Mouse (Mus musculus) limb, embryonic 13.5 days (tissue): ENCODE results near the gene Olfr1415. TPM values are rescaled to one million over a fixed set of nuclear protein-coding genes. Genes with fewer than 3 reads are reported as not detected.
"Not testable (repeated sequence)": the region's sequence is repeated elsewhere in the genome, so short reads cannot be mapped to it uniquely, and the experiment has no call there.

ENCODE experiments used
- ATAC-seq: fragments of 200-750 bp; cut with Nextera tagmentation; 2 replicates; pipeline ENCODE4 v1.8.0; 2017; ENCODE audit warnings: low read depth, moderate number of reproducible peaks, moderate TSS enrichment; ENCODE audit not compliant: low FRiP score
- H3K27ac ChIP-seq: fragments of 300-500 bp; sonication (generic); 2 replicates; pipeline ENCODE4 v1.5.1; 2015; ENCODE audit warnings: inconsistent platforms, mild to moderate bottlenecking, moderate library complexity
- H3K27me3 ChIP-seq: fragments of 300-500 bp; sonication (generic); 2 replicates; pipeline ENCODE4 v1.6.1; 2015; ENCODE audit warnings: mild to moderate bottlenecking, inconsistent platforms
- H3K36me3 ChIP-seq: fragments of 300-500 bp; sonication (generic); 2 replicates; pipeline ENCODE4 v1.6.1; 2015; ENCODE audit warnings: inconsistent platforms, mild to moderate bottlenecking, moderate library complexity
- H3K4me1 ChIP-seq: fragments of 300-500 bp; sonication (generic); 2 replicates; pipeline ENCODE4 v1.6.1; 2015; ENCODE audit warnings: inconsistent platforms
- H3K4me2 ChIP-seq: fragments of 300-500 bp; sonication (generic); replicated peaks from 2 replicates; pipeline ENCODE4 v1.6.1; 2015; ENCODE audit warnings: inconsistent platforms, mild to moderate bottlenecking, moderate library complexity
- H3K4me3 ChIP-seq: fragments of 300-500 bp; sonication (generic); 2 replicates; pipeline ENCODE4 v1.5.1; 2015; ENCODE audit warnings: moderate library complexity, mild to moderate bottlenecking, inconsistent platforms
- H3K9ac ChIP-seq: fragments of 300-500 bp; sonication (generic); 2 replicates; pipeline ENCODE4 v1.6.1; 2015; ENCODE audit warnings: mild to moderate bottlenecking, inconsistent platforms
- H3K9me3 ChIP-seq: fragments of 300-500 bp; sonication (generic); 2 replicates; pipeline ENCODE4 v1.6.1; 2016; ENCODE audit warnings: inconsistent platforms
- WGBS: fragments of 180-500 bp; shearing (Covaris S2); methylation state at CpG from one replicate; pipeline ENCODE4 v1.1.7; 2015; 5-methylcytosine and 5-hydroxymethylcytosine counted together
- polyA plus RNA-seq: library from polyadenylated mRNA; unstranded; fragments of >200 nt; fragmentation: Nextera tagmentation; extraction: Ambion mirVana; gene quantifications from 2 replicates; pipeline ENCODE4 v1.2.1, GENCODE M21; 2015

Olfr1415 gene
- polyA plus RNA-seq = not detected in 2 replicates

DNA sequence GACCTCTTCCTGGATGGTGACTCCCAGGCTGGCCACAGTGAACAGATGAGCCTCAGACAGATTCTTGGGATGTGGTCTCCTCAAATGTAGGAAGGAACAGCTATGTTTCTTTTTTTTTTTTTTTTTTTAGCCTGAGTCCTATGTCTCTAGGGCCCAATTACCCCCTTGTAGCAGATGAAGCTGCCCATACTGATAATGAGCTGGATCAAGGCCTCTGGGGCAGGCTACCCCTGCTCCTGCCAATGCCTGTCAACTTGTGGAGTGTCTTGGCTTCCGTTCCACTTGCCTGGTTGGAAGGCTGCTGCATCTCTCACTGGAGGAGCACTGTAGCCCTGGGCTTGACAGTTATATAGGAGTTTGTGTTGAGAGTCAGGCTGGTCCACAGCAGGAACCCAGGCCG is at the start of gene Olfr1415:
TSS of gene Olfr1415 (minus strand) at position 101 of the 400 bp plus-strand sequence.
- Histone ChIP-seq H3K4me3 (no peak within 1 kb of the TSS), H3K9ac (no peak within 1 kb of the TSS), H3K4me2 (no peak within 1 kb of the TSS), H3K9me3 (no peaks in the 10 kb centered on the region), H3K27me3 (no peaks in the 10 kb centered on the region), H3K27ac (no peak within 1 kb of the TSS), H3K36me3 (no peaks in the 10 kb centered on the region), H3K4me1 (no peaks in the 10 kb centered on the region)
- ATAC-seq = no peak
- 76% methylated on average over 2 of the region's 2 CpGs for WGBS

DNA sequence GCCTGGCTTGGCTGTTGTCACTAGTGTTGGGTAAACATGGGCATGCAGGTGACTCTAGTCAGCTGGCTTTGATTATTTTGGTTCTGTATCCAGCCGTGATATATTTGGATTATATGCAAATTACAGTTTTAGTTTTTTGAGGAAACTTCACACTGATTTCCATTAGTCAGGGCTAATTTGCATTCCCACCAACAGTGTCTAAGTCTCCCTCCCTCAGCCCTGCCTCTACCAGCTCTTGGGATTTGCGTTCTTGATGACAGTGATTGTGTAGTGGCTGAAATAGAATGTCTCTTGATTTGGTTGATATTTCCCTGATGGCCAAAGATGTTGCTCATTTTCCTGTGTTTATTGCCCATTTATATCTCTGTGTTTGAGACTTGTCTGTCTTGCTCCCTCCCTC is 43.2 kb upstream of the Olfr1415 start:
- Histone ChIP-seq H3K36me3 (no peaks in the 10 kb centered on the region), H3K27ac (no peak overlapping the region), H3K4me2 (no peak overlapping the region), H3K4me3 (no peak overlapping the region), H3K27me3 (no peaks in the 10 kb centered on the region), H3K4me1 (no peaks in the 10 kb centered on the region), H3K9ac (no peak overlapping the region), H3K9me3 (no peaks in the 10 kb centered on the region)
- no peak for ATAC-seq
- 35% methylated on average over 2 of the region's 2 CpGs for WGBS

- H3K9me3 ChIP-seq = no peaks in the 10 kb centered on the region
- no peaks in the 10 kb centered on the region for H3K27me3 ChIP-seq
- no peak for ATAC-seq
- no peak overlapping the region for H3K27ac ChIP-seq
- no peak overlapping the region for H3K9ac ChIP-seq
- WGBS = 38% methylated on average over 5 of the region's 5 CpGs
- H3K4me3 ChIP-seq = no peak overlapping the region
- no peak overlapping the region for H3K4me2 ChIP-seq
- H3K4me1 ChIP-seq = no peaks in the 10 kb centered on the region
- no peaks in the 10 kb centered on the region for H3K36me3 ChIP-seq
Measured at GRCm38 (mm10) chr1:92536972-92537371, 41.1 kb upstream of the Olfr1415 start.

DNA sequence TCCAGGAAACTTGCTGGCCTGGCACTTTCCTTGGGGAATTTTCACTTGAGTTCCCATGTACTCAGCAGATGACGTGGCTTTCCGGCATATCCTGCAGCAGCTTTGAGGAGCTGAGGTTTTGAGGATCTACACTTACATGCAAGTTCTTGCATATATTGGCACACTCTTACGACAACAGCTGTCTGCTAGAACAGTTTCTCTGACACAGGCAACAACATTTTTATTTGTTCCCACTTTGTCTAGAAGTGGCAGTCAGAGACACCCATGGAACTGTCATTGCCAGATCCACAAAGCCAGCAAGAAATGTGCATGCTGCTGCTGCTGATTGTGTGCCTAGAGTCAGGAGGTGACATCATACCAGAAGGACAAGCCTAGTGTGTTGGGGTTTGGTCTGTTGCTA is 27.9 kb upstream of the Olfr1415 start:
- Histone ChIP-seq H3K27me3 (0 out of 2 replicates have a peak, but pooled peaks cover 4% of the 10 kb centered on the region), H3K4me2 (no peak overlapping the region), H3K9me3 (no peaks in the 10 kb centered on the region), H3K36me3 (no peaks in the 10 kb centered on the region), H3K9ac (no peak overlapping the region), H3K4me1 (no peaks in the 10 kb centered on the region), H3K4me3 (no peak overlapping the region), H3K27ac (no peak overlapping the region)
- 82% methylated on average over 3 of the region's 3 CpGs for WGBS
- ATAC-seq = no peak

DNA sequence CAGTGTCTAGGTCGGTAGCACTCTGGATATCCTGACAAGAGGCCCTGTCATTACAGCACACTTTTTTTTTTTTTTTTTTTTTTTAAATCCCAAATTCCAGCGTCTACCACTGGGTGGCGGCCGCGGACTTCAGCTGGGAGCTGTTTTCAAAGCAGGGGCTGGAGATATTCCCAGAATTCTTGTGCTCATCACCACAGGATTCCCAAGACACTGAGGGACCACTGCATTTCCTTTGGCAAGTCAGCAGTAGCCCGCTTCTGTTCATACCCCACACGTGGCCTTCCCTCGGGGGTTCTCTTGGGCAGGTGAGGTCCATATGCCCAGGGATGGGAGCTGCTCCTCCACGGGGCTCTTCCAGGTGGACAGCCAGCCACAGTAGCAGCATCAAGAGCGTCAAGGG is 25.5 kb upstream of the Olfr1415 start:
- Histone ChIP-seq H3K27me3 (0 out of 2 replicates have a peak, but pooled peaks cover 8% of the 10 kb centered on the region), H3K36me3 (no peaks in the 10 kb centered on the region), H3K9me3 (no peaks in the 10 kb centered on the region), H3K4me3 (no peak overlapping the region), H3K9ac (no peak overlapping the region), H3K4me1 (no peaks in the 10 kb centered on the region), H3K27ac (no peak overlapping the region), H3K4me2 (no peak overlapping the region)
- 20% methylated on average over 10 of the region's 10 CpGs for WGBS
- no peak for ATAC-seq

DNA sequence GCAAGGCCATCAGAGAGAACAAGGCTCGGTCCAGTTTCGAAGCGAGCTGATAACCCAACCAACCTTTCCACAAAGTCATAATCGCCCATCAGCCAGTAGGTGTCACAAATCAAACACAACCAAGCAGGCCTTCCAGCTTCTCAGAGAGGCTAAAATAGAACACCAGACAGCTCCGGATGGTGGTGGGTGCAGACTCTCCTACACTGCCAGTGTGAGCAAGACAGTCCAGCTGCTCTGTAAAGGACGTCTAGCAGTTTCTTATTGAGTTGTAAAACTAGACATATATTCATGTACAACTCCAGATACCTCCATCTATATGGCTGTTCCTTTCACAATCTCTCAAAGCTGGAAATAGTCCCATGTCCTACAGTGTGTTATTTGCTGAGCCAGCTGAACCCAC is 23.1 kb upstream of the Olfr1415 start:
- H3K4me2 ChIP-seq = no peak overlapping the region
- no peaks in the 10 kb centered on the region for H3K4me1 ChIP-seq
- H3K27me3 ChIP-seq = 0 out of 2 replicates have a peak, but pooled peaks cover 8% of the 10 kb centered on the region
- 85% methylated on average over 6 of the region's 6 CpGs for WGBS
- no peaks in the 10 kb centered on the region for H3K36me3 ChIP-seq
- no peak overlapping the region for H3K9ac ChIP-seq
- H3K9me3 ChIP-seq = no peaks in the 10 kb centered on the region
- ATAC-seq = no peak
- no peak overlapping the region for H3K27ac ChIP-seq
- no peak overlapping the region for H3K4me3 ChIP-seq

DNA sequence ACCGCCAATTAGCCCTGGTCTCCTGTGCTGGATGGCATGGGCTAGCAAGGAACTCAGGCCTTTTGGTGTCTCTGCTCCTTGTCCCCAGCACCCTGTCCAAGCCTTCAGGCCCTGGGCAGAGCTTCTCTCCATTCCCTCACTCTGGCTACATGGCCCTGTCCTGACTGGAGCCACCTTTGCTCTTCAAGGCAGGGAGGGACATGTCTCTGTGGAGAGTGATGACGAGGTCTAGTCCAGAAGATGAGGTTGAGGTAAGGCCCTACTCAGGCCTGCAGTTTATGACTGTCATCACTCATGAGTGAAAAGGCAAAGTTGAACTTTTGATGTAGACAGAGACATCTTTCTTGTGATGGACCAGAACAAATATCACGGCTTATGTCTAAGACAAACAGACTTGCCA is 22.7 kb upstream of the Olfr1415 start, which contains the start of gene Olfr1414:
TSS of gene Olfr1414 (minus strand) at position 101 of the 400 bp plus-strand sequence.
- 81% methylated on average over 3 of the region's 3 CpGs for WGBS
- no peak for ATAC-seq
- no peak within 1 kb of the TSS for H3K27ac ChIP-seq
- H3K4me2 ChIP-seq = no peak within 1 kb of the TSS
- no peaks in the 10 kb centered on the region for H3K4me1 ChIP-seq
- no peaks in the 10 kb centered on the region for H3K9me3 ChIP-seq
- H3K9ac ChIP-seq = no peak within 1 kb of the TSS
- no peaks in the 10 kb centered on the region for H3K36me3 ChIP-seq
- H3K4me3 ChIP-seq = no peak within 1 kb of the TSS
- H3K27me3 ChIP-seq = 0 out of 2 replicates have a peak, but pooled peaks cover 8% of the 10 kb centered on the region

GRCm38 (mm10) chr1:92515390-92515789 is 19.5 kb upstream of the Olfr1415 start:
- Histone ChIP-seq H3K4me3 (no peak overlapping the region), H3K4me2 (no peak overlapping the region), H3K9me3 (no peaks in the 10 kb centered on the region), H3K36me3 (no peaks in the 10 kb centered on the region), H3K4me1 (no peaks in the 10 kb centered on the region), H3K27ac (no peak overlapping the region), H3K9ac (no peak overlapping the region), H3K27me3 (0 out of 2 replicates have a peak, but pooled peaks cover 8% of the 10 kb centered on the region)
- 79% methylated on average over 11 of the region's 11 CpGs for whole genome bisulfite sequencing
- no peak for ATAC-seq

- H3K4me2 ChIP-seq, H3K36me3 ChIP-seq, H3K9me3 ChIP-seq, H3K4me1 ChIP-seq, H3K27me3 ChIP-seq, H3K27ac ChIP-seq, H3K9ac ChIP-seq, ATAC-seq, H3K4me3 ChIP-seq: not testable (repeated sequence)
- 82% methylated on average over 5 of the region's 5 CpGs for WGBS
Measured at GRCm38 (mm10) chr1:92511646-92512045, 15.7 kb upstream of the Olfr1415 start.

GRCm38 (mm10) chr1:92485013-92485412 is 10.9 kb downstream of the Olfr1415 start, which contains the start of gene Olfr1416:
Gene Olfr1416 (minus strand): TSS chr1:92485113.
- no peak for ATAC-seq
- no peak within 1 kb of the TSS for H3K27ac ChIP-seq
- H3K4me3 ChIP-seq = no peak within 1 kb of the TSS
- H3K27me3 ChIP-seq = 0 out of 2 replicates have a peak, but pooled peaks cover 7% of the 10 kb centered on the region
- no peaks in the 10 kb centered on the region for H3K4me1 ChIP-seq
- H3K36me3 ChIP-seq = no peaks in the 10 kb centered on the region
- peaks cover 9% of the 10 kb centered on the region; the same call in 1 of the 2 replicates for H3K9me3 ChIP-seq
- H3K9ac ChIP-seq = no peak within 1 kb of the TSS
- H3K4me2 ChIP-seq = no peak within 1 kb of the TSS

GRCm38 (mm10) chr1:92474066-92474578 is 21.8 kb downstream of the Olfr1415 start:
- Histone ChIP-seq H3K4me2 (peak overlapping the region; percentile 91), H3K4me1 (peaks cover 14% of the 10 kb centered on the region), H3K27me3 (peaks cover 4% of the 10 kb centered on the region), H3K9ac (peak overlapping the region; percentile 68), H3K27ac (peak overlapping the region; percentile 23; the same call in 1 of the 2 replicates), H3K9me3 (no peaks in the 10 kb centered on the region), H3K36me3 (peaks cover 21% of the 10 kb centered on the region), H3K4me3 (peak overlapping the region; percentile 77)
- 2% methylated on average over 10 of the region's 10 CpGs for WGBS
- no peak; the same call in none of the 2 replicates for ATAC-seq

GRCm38 (mm10) chr1:92473165-92474041 is 22.5 kb downstream of the Olfr1415 start, which contains the start of gene Ndufa10:
Gene Ndufa10 (minus strand): TSS chr1:92473860.
- no peaks in the 10 kb centered on the region for H3K9me3 ChIP-seq
- H3K9ac ChIP-seq = peak within 1 kb of the TSS; percentile 90
- ATAC-seq = peak; percentile 94
- peak within 1 kb of the TSS; percentile 77 for H3K4me3 ChIP-seq
- peaks cover 14% of the 10 kb centered on the region for H3K4me1 ChIP-seq
- H3K36me3 ChIP-seq = peaks cover 28% of the 10 kb centered on the region
- WGBS = 1% methylated on average over 67 of the region's 67 CpGs
- H3K4me2 ChIP-seq = peak within 1 kb of the TSS; percentile 91
- H3K27me3 ChIP-seq = peaks cover 4% of the 10 kb centered on the region
- H3K27ac ChIP-seq = peak within 1 kb of the TSS; percentile 29; the same call in 1 of the 2 replicates
